Mouse (Mus musculus) bone marrow macrophage, adult 2 months (primary cell): ENCODE measurements around the gene Lpar3.

Experiments
- CTCF ChIP-seq: IDR thresholded peaks from 2 replicates; pipeline ENCODE4 v1.5.1; 2012; ENCODE audit warnings: low read depth, mild to moderate bottlenecking, low read length, moderate library complexity
- POLR2A ChIP-seq: IDR thresholded peaks from 2 replicates; pipeline ENCODE4 v1.6.1; 2012; ENCODE audit warnings: mild to moderate bottlenecking, low read depth, low read length, borderline replicate concordance

DNA sequence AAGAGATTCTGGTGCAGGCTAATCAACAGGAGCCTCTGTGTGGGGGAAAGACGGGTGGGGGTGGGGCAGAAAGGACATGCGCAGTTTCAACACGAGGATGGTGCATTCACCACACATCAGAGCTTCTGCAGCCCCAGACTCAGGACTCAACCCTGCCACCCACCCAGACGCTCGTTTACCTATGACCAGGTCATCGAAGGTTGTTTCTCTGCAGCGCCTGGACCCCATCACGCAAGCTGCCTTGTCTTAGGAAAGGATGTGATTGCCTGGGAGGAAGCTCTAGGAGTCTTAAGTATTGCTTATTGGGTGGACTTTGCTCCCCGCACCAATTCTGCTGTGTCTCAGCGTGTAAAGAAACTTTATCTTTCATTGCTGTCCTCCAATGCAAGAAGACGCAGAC lies 40.1 kb downstream of the Lpar3 start:
- TF ChIP-seq POLR2A (no peak), CTCF (no peak)
